Mouse (Mus musculus) splenic B cell, adult 2 months (primary cell): ENCODE measurements around the gene Acsl6.
A peak's percentile ranks its signal among the peaks of the same experiment; 100 is the strongest.
"Not testable (repeated sequence)": the region's sequence is repeated elsewhere in the genome, so short reads cannot be mapped to it uniquely, and the experiment has no call there.

Experiments used
- DNase-seq: peaks from one replicate; pipeline ENCODE4 v3.0.0-alpha.2; 2011; ENCODE audit warnings: low read depth, low spot score
- H3K27me3 ChIP-seq: 2 replicates; pipeline ENCODE4 v1.6.1; 2012; ENCODE audit warnings: mild to moderate bottlenecking, low read length, moderate library complexity, mixed read lengths; ENCODE audit not compliant: control insufficient read depth, poor library complexity, insufficient read depth, severe bottlenecking
- H3K36me3 ChIP-seq: 2 replicates; pipeline ENCODE4 v1.6.1; 2012; ENCODE audit warnings: mild to moderate bottlenecking, low read length, moderate library complexity, mixed read lengths; ENCODE audit not compliant: control insufficient read depth, poor library complexity, insufficient read depth, severe bottlenecking

The Acsl6 gene

GRCm38 (mm10) chr11:54297471-54297870 lies 6.1 kb upstream of the Acsl6 start:
- H3K27me3 ChIP-seq, H3K36me3 ChIP-seq, DNase-seq: not testable (repeated sequence)

DNA sequence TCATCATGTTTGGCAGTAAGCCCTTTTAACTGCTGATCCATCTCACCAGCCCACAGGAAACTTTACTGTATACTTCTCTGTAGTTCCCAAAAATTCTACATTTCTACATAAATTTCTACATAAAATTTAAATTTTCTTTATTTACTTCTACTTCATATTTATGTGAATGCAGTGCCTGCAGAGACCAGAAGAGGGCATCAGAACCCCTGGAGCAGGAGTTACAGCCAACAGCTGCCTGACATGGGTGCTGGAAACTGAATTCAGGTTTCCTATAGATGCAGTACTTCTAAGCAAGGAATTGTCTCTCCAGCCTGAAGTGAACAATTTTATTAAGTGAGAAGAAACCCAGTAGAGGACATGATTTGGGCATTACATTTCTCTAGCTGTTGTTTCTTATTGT lies 4.8 kb upstream of the Acsl6 start:
- H3K27me3 ChIP-seq: no peaks in the 10 kb centered on the region
- DNase-seq: peak; percentile 17

GRCm38 (mm10) chr11:54301994-54302393 lies 1.6 kb upstream of the Acsl6 start:
- Histone ChIP-seq H3K27me3 (no peaks in the 10 kb centered on the region), H3K36me3 (no peaks in the 10 kb centered on the region)
- no peak for DNase-seq

More for the DNA sequence above, 4.8 kb upstream of the Acsl6 start:
- H3K36me3 ChIP-seq: no peaks in the 10 kb centered on the region

- Histone ChIP-seq H3K36me3 (no peaks in the 10 kb centered on the region), H3K27me3 (no peaks in the 10 kb centered on the region)
- DNase-seq: no peak
Observed at GRCm38 (mm10) chr11:54302606-54303005, 992 bp upstream of the Acsl6 start.

- peak; percentile 13 for DNase-seq
- Histone ChIP-seq H3K36me3 (no peaks in the 10 kb centered on the region), H3K27me3 (no peaks in the 10 kb centered on the region)
Observed at GRCm38 (mm10) chr11:54303076-54303727, 396 bp upstream of the Acsl6 start.

GRCm38 (mm10) chr11:54304471-54304873 lies 874 bp downstream of the Acsl6 start:
- no peak for DNase-seq
- Histone ChIP-seq H3K27me3 (no peaks in the 10 kb centered on the region), H3K36me3 (no peaks in the 10 kb centered on the region)

DNA sequence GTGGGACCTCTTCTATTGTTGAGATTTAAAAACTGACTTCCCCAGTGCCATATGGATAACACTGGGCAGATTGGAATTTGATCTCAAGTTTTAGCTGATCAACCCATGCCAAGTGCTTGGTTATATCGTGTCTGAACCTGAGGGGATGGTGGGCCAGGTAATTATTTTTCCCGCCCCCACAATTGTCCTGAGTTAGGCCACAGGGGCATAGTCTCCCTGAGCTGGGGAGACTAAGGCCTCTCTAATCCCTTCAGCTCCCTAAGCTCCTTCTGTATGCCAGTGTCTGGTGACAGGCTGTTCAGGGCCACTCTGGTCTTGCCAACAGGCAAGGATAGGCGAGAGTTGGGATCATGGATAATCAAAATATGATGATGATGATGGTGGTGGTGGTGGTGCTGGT lies 1.7 kb downstream of the Acsl6 start:
- Histone ChIP-seq H3K36me3 (no peaks in the 10 kb centered on the region), H3K27me3 (no peaks in the 10 kb centered on the region)
- no peak for DNase-seq

DNA sequence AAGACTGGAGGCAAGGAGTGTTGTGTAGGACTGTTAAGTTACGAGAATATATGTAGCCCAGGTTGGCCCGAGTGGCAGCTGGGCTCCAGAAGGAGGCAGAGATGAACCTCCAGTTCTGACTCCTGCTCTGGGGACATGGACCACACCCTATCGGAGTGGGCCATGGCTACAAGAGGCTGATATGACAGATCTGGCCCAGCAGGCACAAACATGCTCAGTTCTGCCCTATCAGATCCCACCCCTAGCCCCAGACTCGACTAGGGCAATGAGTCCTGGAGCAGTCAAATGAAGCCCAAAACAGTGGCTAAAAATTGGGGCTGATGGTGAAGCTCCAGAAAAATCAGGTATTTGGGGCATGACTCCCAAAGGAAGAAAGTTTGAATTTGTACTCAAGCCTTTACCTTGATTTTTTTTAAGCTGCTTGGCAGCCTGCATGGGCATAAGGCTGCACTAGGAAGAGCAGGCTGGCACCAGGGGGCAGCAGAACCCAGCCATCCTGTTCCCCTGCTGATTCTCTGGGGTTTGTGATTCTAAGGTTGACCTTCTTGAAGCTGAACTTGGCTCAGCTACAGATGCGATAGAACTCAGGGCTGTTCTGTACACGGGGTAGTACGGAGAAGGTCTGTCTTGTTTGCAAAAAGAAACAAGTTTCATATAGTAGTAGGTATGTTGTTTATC lies 3.7 kb downstream of the Acsl6 start:
- peak; percentile 65 for DNase-seq
- Histone ChIP-seq H3K27me3 (no peaks in the 10 kb centered on the region), H3K36me3 (no peaks in the 10 kb centered on the region)

DNA sequence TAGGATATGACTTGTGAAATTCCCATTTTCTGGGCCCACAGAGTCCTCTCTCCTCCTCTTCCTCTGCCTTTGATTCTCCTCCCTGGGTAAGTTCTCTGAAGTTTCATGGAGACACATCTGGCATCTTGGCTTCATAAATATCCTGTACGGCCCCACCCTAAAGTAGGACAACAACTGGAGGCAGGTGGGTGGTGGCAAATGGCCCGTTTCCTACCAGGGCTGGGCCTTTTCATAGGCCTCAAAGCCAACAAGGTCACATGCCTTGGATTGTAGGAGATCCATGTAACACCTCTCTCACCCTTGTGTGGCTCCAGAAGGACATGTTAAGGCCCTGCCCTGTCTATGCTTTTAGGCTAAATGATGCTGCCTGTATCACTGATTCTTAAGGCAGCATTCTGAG lies 7.0 kb downstream of the Acsl6 start:
- no peaks in the 10 kb centered on the region for H3K27me3 ChIP-seq
- no peak for DNase-seq
- no peaks in the 10 kb centered on the region for H3K36me3 ChIP-seq

GRCm38 (mm10) chr11:54312021-54312420 lies 8.4 kb downstream of the Acsl6 start:
- no peak for DNase-seq
- Histone ChIP-seq H3K36me3 (no peaks in the 10 kb centered on the region), H3K27me3 (no peaks in the 10 kb centered on the region)

GRCm38 (mm10) chr11:54312603-54313002 lies 9.0 kb downstream of the Acsl6 start:
- Histone ChIP-seq H3K27me3 (no peaks in the 10 kb centered on the region), H3K36me3 (no peaks in the 10 kb centered on the region)
- DNase-seq: no peak

DNA sequence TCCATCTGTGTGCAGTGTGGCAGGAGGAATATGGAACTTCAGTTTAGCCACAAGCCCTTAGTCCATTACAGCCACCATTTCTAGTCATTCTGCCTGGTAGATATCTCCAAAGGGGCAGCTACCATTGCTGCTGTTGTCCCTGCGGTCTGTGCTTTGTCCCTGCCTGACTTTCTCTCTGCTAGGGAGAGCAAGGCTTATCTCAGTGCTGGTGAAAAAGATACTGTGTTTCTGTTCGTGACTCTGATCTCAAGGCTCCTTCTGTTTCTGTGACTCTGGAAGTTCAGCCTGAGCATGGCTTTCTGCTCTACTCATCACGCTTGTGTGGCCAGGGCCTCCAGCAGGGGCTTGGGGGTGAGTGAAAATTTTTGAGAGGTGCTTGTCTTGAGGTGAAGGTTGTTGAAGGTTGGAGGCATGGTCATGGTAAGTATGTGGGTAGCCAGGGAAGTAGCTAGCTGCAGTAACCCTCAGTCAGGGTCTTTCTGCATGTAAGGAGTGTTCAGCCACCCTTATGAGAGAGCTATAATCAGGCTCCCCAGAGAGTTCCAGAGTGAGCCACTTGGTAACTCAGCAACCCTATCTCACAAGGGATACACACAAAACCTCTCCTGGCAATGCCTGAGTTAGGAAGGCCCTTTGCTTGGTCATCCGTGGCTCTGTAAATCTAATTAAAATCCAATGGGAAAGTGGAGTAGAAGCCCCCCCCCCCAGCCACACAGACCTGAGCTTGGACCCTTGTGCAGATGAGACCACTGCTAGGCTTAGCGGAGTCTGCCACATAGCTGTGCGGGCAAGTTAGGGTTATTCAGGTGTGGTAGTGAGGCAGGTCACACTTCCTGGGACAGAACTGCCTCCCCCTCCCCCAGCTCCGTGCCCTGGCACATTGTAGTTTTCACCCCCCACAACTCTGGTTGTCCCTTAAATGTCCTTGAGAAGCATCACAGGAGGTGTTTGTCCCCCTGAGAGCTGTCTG lies 10.1 kb downstream of the Acsl6 start:
- no peaks in the 10 kb centered on the region for H3K36me3 ChIP-seq
- no peak for DNase-seq
- no peaks in the 10 kb centered on the region for H3K27me3 ChIP-seq

- Histone ChIP-seq H3K27me3 (no peaks in the 10 kb centered on the region), H3K36me3 (no peaks in the 10 kb centered on the region)
- DNase-seq: no peak
Observed at GRCm38 (mm10) chr11:54314740-54315139, 11.1 kb downstream of the Acsl6 start.

- H3K36me3 ChIP-seq: no peaks in the 10 kb centered on the region
- H3K27me3 ChIP-seq: no peaks in the 10 kb centered on the region
- DNase-seq: no peak
Observed at GRCm38 (mm10) chr11:54315336-54315735, 11.7 kb downstream of the Acsl6 start.

DNA sequence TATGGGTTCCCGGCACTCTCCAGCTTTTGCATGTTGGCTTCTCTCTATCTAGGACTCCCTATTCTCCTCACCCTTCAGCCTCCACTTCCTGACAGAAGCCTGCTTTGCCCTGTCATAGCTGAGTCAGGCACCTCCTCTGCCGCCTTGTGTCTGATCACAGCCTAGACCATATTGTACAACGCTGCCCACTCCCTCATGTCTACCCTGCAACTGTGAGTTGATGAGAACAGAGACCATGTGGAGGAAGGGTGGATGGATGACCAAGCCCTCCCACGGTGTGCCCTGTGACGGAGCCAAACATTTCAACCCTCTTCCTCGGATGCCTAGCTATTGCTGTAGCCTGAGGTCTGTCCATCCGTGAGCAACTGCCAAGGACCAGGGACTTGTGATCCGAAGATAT lies 13.8 kb downstream of the Acsl6 start:
- DNase-seq: no peak
- Histone ChIP-seq H3K27me3 (no peaks in the 10 kb centered on the region), H3K36me3 (no peaks in the 10 kb centered on the region)
